Mouse (Mus musculus) lung, adult 2 months (tissue): ENCODE data around the gene Tppp2. TPM values are rescaled to one million over a fixed set of nuclear protein-coding genes. Genes with fewer than 3 reads are reported as not detected.

ENCODE experiments used
- DNase-seq: peaks from one replicate; pipeline ENCODE4 v3.0.0; 2022
- H3K4me1 ChIP-seq: fragments of 200-500 bp; 2 replicates; pipeline ENCODE4 v1.6.1; 2011; ENCODE audit warnings: low read length; ENCODE audit not compliant: control insufficient read depth, insufficient read depth
- H3K4me3 ChIP-seq: fragments of 200-500 bp; replicated peaks from 2 replicates; pipeline ENCODE3; 2011; ENCODE audit warnings: low read depth, mild to moderate bottlenecking, control low read depth, low read length; ENCODE audit errors: extremely low read depth
- CTCF ChIP-seq: fragments of 200-500 bp; IDR thresholded peaks from 2 replicates; pipeline ENCODE4 v1.5.1; 2011; ENCODE audit warnings: mild to moderate bottlenecking, low read length, control low read depth; ENCODE audit not compliant: insufficient read depth
- POLR2A ChIP-seq: fragments of 200-500 bp; IDR thresholded peaks from 2 replicates; pipeline ENCODE4 v1.6.1; 2011; ENCODE audit warnings: low read depth, mild to moderate bottlenecking, control low read depth, low read length, borderline replicate concordance; ENCODE audit errors: extremely low read depth
- WGBS: fragments of 180-500 bp; shearing (Covaris S2); methylation state at CpG from one replicate; pipeline ENCODE4 v1.1.7; 2018; 5-methylcytosine and 5-hydroxymethylcytosine counted together
- polyA plus RNA-seq: library from polyadenylated mRNA; depleted of rRNA; stranded (reverse); fragments of >200 nt; gene quantifications from 2 replicates; pipeline ENCODE4 v1.2.3, GENCODE M21; 2012; rRNA removed

The Tppp2 gene
- polyA plus RNA-seq, 1 experiment: not detected

DNA sequence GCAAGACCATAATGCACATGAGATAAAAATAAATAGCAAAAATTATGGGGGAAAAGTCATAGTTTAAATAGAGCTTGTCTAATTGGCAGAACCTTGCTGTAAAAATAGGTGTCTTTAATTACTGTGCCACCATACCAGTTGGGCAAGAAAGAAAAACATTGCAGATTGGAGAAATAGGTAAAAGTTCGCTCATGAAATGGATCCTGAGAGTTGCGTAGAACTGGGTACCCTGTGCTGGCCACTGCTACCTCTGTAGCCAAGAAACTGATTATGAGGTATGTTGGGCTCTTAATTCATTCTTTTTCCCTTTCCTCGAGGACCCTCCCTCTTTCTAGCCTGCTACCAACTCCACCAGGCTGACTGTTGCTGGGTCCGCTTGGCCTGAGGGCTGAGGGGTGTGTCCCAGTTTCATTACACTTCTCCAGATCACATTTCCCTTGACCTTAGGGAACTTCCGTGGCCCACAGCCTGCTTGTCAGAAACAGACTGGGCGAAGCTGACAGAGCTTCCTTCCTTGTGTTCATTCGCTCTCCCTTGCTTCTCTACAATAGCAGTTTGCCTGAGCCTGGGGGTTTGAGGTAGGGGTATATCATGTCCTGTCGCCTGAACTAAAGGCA lies 22.8 kb downstream of the Tppp2 start:
- TF ChIP-seq CTCF (no peak), POLR2A (no peak)
- H3K4me3 ChIP-seq: no peak overlapping the region
- WGBS: 36% methylated on average over 8 of the region's 8 CpGs
- no peak for DNase-seq
- H3K4me1 ChIP-seq: no peaks in the 10 kb centered on the region; the same call in 1 of the 2 replicates

DNA sequence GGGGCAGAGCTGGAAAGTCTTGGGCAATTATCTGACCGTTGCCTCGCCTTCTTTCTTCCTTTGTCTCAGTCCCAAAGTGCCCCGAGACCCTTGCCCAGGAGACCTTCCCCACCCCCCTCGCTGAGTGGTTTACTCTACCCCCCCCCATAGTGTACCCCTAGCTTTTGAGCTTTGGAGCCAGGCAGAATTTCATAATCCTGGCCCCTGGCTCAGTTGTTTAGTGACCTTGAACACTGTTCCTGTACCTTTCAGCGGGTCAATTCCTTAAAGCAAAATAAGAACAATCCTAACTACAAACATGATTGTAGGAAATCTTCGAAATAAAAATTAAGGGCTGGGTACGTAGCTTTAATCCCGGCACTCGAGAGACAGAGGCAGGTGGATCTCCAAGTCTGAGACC lies 23.4 kb downstream of the Tppp2 start:
- 64% methylated on average over 9 of the region's 9 CpGs for WGBS
- no peak for TF ChIP-seq POLR2A
- Histone ChIP-seq H3K4me3 (no peak overlapping the region), H3K4me1 (no peaks in the 10 kb centered on the region; the same call in 1 of the 2 replicates)
- DNase-seq: no peak

- H3K4me3 ChIP-seq: no peak overlapping the region
- H3K4me1 ChIP-seq: no peaks in the 10 kb centered on the region; the same call in 1 of the 2 replicates
- TF ChIP-seq CTCF (no peak), POLR2A (no peak)
- DNase-seq: no peak
- WGBS: 45% methylated on average over 7 of the region's 7 CpGs
Measured at GRCm38 (mm10) chr14:51942236-51942635, 24.0 kb downstream of the Tppp2 start.

DNA sequence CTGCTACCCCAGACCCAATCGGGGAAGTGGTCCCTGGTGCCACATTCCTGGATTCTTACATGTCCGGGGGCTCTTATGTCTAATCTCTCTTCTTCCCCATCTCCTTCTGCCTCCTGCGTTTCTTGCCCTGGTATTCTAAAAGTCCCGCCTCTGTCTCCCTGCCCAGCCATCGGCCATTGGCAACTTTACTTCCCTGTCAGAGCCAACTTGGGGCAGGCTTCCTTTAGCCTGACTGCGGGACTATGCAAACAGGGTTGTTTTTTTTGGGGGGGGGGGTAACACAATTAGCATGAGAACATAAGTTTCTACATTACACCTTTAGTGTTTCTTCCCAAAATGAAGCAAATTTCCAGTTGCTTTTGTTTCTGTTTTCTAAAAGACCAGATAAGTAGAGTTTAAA lies 25.1 kb downstream of the Tppp2 start:
- WGBS: 56% methylated on average over 6 of the region's 6 CpGs
- H3K4me1 ChIP-seq: no peaks in the 10 kb centered on the region; the same call in 1 of the 2 replicates
- no peak for TF ChIP-seq CTCF
- no peak for TF ChIP-seq POLR2A
- H3K4me3 ChIP-seq: no peak overlapping the region
- DNase-seq: no peak

DNA sequence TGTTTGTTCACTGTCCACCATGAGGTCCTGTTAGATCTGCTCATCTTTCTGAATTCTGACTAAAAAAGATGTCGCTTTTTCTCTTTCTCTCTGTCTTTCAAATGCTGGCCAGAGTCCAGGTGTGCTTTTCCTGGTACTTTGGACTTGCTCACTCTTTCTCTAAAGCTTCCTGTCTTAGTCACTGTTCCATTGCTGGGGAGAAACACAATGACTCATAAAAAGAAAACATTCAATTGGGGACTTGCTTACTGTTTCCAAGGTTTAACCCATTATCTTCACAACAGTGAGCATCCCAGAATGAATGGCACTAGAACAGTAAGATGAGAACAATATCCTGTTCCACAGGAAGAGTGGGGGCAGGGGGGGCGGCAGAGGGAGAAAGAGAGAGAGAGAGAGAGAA lies 42.1 kb downstream of the Tppp2 start:
- no peak for DNase-seq
- TF ChIP-seq CTCF (no peak), POLR2A (no peak)
- Histone ChIP-seq H3K4me1 (no peaks in the 10 kb centered on the region), H3K4me3 (no peak overlapping the region)
- WGBS: 70% methylated on average over 2 of the region's 2 CpGs

DNA sequence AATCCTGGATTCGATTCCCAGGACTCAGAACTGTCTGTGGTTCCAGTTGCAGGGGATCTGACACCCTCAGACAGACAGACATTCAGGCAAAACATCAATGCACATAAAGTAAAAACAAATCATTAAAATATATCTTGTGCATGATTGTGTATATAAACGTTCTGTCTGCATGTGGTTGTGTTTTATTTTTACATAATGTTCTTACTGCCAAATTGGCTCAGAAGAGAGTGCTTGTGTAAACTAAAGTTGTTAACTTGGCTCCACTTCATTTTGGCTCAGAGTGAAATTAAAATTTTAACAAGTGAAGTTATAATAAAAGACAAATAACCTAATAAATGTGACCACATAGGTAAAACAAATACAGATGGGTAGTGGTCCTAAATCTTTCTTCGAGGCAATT lies 49.2 kb downstream of the Tppp2 start:
- H3K4me3 ChIP-seq: no peak overlapping the region
- 50% methylated on average over 3 of the region's 3 CpGs for WGBS
- H3K4me1 ChIP-seq: no peaks in the 10 kb centered on the region
- TF ChIP-seq CTCF (no peak), POLR2A (no peak)
- DNase-seq: no peak

Other genes starting within 250 kb of the Tppp2 start
- gene Gm17079, start 223.0 kb upstream of the Tppp2 start, polyA plus RNA-seq: not detected in 2 replicates
- not detected in 2 replicates for gene Gm5800, start 201.2 kb upstream of the Tppp2 start, polyA plus RNA-seq
- gene Ang4, start 144.8 kb upstream of the Tppp2 start, polyA plus RNA-seq: not detected in 2 replicates
- gene AY358078, start 118.4 kb upstream of the Tppp2 start, polyA plus RNA-seq: not detected in 2 replicates
- 0.72 and 1.4 TPM in 2 replicates for gene Ear6, start 64.7 kb upstream of the Tppp2 start, polyA plus RNA-seq
- gene Mettl17, start 33.6 kb upstream of the Tppp2 start, polyA plus RNA-seq: 26.0 and 27.2 TPM in 2 replicates
- gene Slc39a2, start 25.5 kb upstream of the Tppp2 start, polyA plus RNA-seq: 2.7 and 3.9 TPM in 2 replicates
- 164 and 251 TPM in 2 replicates for gene Ndrg2, start 4.3 kb upstream of the Tppp2 start, polyA plus RNA-seq
- not detected in 2 replicates for gene Rnase13, start 4.3 kb downstream of the Tppp2 start, polyA plus RNA-seq
- 70.0 and 72.8 TPM in 2 replicates for gene Arhgef40, start 66.3 kb downstream of the Tppp2 start, polyA plus RNA-seq
- 0.58 and 0.69 TPM in 2 replicates for gene Tmem253, start 97.2 kb downstream of the Tppp2 start, polyA plus RNA-seq
- gene Zfp219, start 102.3 kb downstream of the Tppp2 start, polyA plus RNA-seq: 84.8 and 87.6 TPM in 2 replicates
- gene Olfr221, start 124.0 kb downstream of the Tppp2 start, polyA plus RNA-seq: not detected in 2 replicates
- gene Hnrnpc, start 185.6 kb downstream of the Tppp2 start, polyA plus RNA-seq: 50.1 and 83.7 TPM in 2 replicates
- gene Rpgrip1, start 192.3 kb downstream of the Tppp2 start, polyA plus RNA-seq: 2.5 TPM in 2 replicates